Mouse (Mus musculus): ENCODE measurements around the gene Tpm3.
"Not testable (repeated sequence)": the region's sequence is repeated elsewhere in the genome, so short reads cannot be mapped to it uniquely, and the experiment has no call there.

Tpm3 gene

GRCm38 (mm10) chr3:90083698-90084324 is 11.4 kb downstream of the Tpm3 start:
- DNase-seq (ENCODE audit: low spot score), result no peak

DNA sequence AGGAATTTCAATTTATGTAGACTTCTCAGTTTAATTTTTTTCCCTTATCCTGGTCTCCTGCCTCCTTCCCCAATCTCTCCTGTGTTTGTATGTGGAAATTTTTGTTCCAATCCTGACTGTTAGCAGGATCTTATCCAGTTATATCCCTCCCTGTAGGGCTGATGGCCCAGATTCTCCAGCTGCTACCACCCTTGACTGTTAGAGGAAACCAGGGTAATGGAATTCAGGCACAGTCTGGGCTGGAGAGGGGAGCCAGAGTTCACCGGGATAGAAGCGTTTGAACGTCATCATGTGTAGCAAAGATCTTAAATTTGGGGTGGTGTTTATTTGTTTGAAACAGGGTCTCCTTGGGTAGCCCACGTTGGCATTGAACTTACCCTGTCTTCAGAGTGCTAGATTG is 12.3 kb downstream of the Tpm3 start:
- DNase-seq (ENCODE audit: low spot score), result no peak

DNA sequence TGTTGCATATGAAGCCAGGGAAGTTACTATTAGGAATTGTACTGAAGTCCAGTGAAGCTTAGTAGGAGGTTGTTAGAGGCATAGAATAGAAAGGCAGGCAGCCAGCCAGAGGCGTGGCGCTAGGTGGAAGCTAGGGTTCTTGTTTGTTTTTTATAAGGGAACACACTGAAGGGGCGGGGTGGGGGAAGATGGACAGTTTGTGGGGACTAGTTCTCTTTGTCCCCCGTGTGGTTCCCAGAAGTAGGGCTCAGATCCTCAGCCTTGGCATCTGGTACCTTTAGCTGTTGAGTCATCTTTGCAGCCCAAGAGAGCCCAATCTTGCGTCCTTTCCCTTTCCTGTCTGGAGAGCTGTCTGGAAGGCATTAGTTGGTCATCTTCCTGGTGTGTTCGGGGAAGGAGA is 12.8 kb downstream of the Tpm3 start:
- no peak for DNase-seq (ENCODE audit: low spot score)

GRCm38 (mm10) chr3:90086068-90086467 is 13.6 kb downstream of the Tpm3 start:
- DNase-seq (ENCODE audit: low spot score), result no peak

DNA sequence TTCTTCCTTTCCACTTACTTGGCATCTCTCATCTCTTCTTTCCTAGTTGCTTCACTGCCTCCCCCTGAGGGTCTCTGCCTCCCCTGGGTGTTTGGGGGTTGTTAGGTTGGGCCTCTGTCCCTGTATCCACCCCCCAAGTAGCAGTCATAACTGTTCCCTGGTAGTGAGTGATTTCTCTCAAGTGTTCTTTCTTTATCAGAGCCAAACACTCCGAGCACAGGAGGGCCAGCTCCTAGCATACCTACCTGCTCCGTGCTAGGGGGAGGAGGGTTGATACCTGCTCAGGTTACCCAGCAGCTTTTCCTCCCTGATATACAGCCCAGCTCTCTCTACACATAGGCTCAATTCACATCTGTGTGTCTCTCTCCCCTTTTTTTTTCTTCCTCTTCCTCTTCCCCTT is 16.2 kb downstream of the Tpm3 start:
- no peak for DNase-seq (ENCODE audit: low spot score)

- no peak for DNase-seq (ENCODE audit: low spot score)
Measured at GRCm38 (mm10) chr3:90090892-90091291, 18.4 kb downstream of the Tpm3 start.

DNA sequence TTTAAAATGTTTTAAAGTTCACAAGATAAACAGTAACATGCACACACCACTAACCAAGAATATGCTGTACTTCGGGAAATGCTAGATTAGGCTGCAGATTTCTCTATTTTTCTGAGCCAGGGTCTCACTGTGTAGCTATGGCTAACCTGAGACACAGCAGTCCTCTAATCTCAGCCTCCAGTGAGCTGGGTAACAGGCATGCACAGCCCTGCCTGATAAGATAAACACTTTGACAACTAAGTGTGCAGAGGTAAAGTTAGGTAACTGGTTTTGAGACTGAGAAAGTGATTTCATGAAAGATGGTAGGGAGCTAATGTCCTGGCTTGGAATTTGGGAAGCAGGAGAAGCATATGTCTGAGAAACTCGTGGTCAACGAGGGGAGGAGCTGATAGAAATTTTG is 22.0 kb downstream of the Tpm3 start:
- no peak for DNase-seq (ENCODE audit: low spot score)

GRCm38 (mm10) chr3:90097928-90098327 is 25.5 kb downstream of the Tpm3 start:
- no peak for DNase-seq (ENCODE audit: low spot score)

DNA sequence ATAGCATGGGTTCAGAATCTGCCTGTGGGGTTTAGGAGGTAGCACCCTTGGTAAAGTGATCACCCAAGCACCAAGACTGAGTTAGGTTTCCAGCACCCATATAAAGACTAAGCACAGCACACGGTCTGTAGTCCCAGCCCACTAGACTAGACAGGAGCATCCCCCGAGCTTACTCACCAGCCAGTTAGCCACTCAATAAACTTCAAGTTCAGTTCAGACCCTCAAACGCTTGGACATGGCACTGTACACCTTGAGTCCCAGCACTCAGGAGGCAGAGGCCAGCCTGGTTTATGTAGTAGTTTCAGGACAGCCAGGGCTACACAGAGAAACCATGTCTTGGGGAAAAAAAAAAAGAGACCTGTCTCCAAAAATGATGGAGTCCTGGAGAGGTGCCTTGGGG is 28.6 kb downstream of the Tpm3 start:
- no peak for DNase-seq (ENCODE audit: low spot score)

DNA sequence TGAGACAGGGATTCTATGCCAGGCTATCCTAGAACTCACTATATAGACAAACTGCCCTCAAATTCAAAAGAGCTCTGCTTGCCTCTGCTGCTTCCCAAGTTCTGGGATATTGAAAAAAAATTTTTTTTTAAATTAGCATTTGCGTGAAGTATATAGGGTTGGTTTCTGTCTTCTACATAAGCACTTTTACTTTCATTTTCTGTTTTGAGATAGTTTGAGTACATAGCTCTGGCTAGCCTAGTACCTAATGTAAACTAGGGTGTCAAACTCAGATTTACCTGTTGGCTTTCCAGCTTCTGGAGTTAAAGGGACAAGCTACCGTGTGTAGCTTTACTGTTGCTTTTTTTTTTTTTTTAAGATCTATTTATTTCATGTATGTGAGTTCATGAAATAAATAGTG is 29.2 kb downstream of the Tpm3 start:
- no peak for DNase-seq (ENCODE audit: low spot score)

DNA sequence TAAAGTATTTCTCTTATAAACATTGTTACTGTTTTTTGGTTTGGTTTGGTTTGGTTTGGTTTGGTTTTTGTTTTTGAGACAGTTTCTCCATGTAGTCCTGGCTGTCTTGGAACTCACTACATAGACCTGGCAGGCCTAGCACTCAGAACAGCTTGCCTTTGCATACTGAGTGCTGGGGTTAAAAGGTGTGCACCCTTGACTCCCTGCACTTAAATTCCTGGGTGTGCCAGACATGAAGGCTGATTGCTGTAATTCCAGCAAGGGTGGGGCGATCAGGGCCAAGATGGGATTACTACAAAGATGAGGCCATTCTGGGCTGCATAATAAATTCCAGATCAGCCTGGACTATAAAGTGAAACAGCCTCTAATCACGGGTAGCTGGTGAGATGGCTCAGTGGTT is 29.8 kb downstream of the Tpm3 start:
- no peak for DNase-seq (ENCODE audit: low spot score)

DNA sequence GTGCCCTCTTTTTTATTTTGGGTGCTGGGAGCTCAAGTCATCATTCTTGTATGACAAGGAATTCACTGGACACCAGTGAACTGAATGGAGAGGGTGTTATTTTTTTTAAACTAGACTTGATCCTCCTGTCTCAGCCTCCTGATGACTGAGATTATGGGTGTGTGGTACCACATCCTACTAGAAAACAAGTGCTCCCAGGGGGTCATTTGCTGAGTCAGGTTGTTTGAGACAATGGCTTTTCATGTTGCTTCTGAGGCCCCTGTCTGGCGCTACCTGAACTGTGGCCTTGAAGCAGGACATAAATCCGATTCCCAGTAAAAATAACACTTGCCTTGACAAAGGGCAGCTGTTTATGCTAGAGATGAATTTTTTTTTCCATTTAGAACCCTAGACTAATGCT is 30.7 kb downstream of the Tpm3 start:
- no peak for DNase-seq (ENCODE audit: low spot score)

GRCm38 (mm10) chr3:90103938-90104337 is 31.5 kb downstream of the Tpm3 start, which contains the start of gene Nup210l:
Gene Nup210l (plus strand): TSS chr3:90104132.
- no peak for DNase-seq (ENCODE audit: low spot score)

- no peak for DNase-seq (ENCODE audit: low spot score)
Measured at GRCm38 (mm10) chr3:90111706-90112105, 39.3 kb downstream of the Tpm3 start.

DNA sequence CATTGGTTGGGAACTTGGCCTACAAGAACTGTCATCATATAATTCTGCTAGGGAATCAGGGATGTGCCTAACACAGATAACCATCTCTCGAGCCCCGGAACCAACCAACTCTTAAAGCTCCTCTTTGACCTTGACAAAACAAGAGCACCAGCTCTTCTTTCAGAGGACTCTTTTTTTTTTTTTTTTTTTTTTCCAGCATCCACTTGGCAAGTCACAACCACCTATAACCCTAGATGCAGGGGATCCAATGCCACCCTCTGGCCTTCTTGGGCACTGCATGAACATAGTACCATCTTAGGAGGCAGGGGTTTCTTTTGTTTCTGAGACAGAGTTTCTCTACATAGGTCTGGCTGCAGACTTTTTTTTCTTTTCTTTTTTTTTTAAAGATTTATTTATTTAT is 41.9 kb downstream of the Tpm3 start:
- DNase-seq (ENCODE audit: low spot score), result no peak

- DNase-seq (ENCODE audit: low spot score), result no peak
Measured at GRCm38 (mm10) chr3:90115526-90115925, 43.1 kb downstream of the Tpm3 start.

DNA sequence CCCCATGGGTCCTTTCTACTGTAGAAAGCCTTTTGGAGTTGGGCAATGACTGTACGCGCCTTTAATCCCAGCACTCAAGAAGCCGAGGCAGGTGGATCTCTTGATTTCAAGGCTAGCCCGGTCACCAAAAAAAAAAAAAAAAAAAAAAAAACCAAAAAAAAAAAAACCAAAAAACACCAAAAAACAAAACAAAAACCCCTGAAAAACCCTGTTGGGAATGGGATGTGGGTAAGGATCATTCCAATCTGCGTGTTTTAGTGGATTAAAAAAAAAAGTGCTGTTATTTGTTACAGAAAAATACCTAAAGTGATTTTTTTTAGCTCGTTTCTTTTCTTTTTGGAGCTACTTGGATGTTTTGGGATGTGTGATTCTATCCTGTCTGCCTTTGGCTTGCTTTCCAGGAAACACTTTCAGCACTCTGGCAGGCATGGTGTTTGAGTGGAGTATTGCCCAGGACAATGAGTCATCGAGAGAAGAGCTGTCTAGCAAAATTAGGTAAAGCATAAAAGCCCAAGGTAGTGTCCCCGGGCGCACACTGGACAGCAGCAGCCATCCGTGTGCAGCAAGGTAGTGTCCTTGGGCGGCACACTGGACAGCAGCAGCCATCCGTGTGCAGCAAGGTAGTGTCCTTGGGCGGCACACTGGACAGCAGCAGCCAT is 45.8 kb downstream of the Tpm3 start:
- DNase-seq (ENCODE audit: low spot score), result no peak

- not testable (repeated sequence) for DNase-seq (ENCODE audit: low spot score)
Measured at GRCm38 (mm10) chr3:90122036-90122435, 49.6 kb downstream of the Tpm3 start.

DNA sequence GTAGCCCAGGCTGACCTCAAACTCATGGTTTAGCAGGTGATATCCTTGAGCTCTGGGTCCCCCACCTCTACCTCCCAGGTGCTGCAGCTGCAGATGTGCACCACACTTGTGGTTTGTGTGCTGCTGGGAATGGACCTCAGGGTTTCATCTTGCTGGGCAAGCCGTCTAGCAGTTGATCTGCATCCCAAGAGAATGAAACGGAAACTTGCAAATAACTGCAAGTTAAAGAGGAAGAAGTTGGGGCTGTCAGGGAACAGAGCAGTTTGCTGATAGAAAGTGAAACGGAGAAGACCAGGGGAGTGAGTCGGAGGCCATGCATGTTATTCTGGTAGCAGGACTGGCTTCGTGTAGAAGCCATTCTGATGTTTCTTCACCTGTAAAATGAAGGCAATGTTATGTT is 53.3 kb downstream of the Tpm3 start:
- no peak for DNase-seq (ENCODE audit: low spot score)

DNA sequence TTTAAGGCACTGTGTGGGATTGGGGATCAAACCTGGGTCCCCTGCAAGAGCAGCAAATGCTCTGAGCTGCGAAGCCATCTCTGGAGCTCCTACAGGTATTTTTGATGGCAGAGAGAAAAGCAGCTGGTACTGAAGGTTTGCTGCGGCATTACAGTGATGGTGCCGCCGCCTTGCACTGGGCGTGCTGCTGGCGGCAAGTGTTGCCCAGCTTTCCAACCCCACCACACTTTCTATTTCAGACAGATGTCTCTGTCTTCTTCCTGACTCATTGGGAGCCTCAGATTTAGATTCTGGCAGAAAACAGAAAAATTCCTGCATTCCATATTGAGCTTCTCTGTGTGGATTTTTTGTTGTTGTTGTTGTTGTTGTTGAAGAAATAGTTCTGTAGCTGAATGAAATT is 55.4 kb downstream of the Tpm3 start:
- no peak for DNase-seq (ENCODE audit: low spot score)

GRCm38 (mm10) chr3:90132745-90133144 is 60.3 kb downstream of the Tpm3 start:
- DNase-seq (ENCODE audit: low spot score), result no peak

DNA sequence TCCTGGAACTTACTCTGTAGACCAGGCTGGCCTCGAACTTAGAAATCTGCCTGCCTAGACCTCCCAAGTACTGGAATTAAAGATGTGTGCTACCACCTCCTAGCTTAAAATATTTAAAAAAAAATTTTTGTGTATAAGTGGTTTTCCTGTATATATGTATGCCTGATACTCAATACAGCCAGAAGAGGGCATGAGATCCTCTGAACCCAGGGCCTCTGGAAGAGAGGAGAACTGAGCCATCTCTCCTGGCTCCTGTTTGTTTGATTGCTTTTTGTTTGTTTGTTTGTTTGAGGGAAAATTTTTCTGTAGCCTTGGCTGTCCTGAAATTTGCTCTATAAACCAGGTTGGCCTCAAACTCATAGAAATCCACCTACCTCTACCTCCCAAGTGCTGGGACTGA is 60.9 kb downstream of the Tpm3 start:
- no peak for DNase-seq (ENCODE audit: low spot score)

DNA sequence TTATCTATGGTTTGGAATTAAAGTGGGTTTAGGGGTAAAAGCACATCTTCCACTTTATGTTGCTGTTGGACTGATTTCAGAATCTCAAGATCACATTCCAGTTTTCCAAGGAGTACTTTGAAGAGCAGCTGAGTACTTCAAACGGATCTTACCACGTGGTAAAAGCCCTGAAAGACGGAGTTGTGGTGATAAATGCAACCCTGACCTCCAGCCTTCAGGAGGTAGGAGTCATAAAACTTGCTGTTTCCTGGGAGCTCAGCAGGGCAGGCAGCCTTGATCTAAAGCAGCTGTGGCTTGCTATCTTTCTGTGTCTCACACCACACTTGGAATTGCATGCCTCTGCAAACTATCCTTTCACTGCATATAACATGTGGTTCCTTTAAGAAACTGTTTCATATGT is 62.0 kb downstream of the Tpm3 start:
- peak; percentile 33 for DNase-seq (ENCODE audit: low spot score)

DNA sequence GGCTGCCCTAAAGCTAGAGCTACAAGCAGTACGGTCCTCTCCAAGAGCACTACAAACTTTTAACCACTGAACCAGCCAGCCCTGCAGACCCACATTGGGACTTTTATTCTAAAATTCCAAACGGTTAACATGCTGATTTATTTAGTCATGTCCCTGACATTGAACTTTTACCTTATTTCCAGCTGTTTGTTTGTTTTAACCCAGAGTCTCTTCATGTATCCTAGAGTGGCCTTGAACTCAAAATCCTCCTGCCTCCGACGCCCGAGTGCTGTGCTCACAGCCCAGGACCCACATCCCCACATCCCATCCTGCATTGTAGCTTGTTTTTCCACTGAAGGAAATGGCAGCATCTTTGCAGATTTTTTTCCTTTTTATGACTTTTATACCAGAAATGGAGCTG is 62.5 kb downstream of the Tpm3 start:
- no peak for DNase-seq (ENCODE audit: low spot score)
